Mouse (Mus musculus) heart, embryonic 10.5 days (tissue): Measurements from ENCODE around the gene Rhno1. TPM values are rescaled to one million over a fixed set of nuclear protein-coding genes. Genes with fewer than 3 reads are reported as not detected.

Experiments
- polyA plus RNA-seq: library from polyadenylated mRNA; unstranded; fragments of >200 nt; fragmentation: Nextera tagmentation; extraction: Ambion mirVana; gene quantifications from 2 replicates; pipeline ENCODE4 v1.2.1, GENCODE M21; 2016

Rhno1 gene
- polyA plus RNA-seq, 1 experiment from 2014 or later: 121 TPM

Other genes with a start within 250 kb of the Rhno1 start
- 111 and 177 TPM in 2 replicates for gene Tspan9, start 219.3 kb downstream of the Rhno1 start, polyA plus RNA-seq
- 4.2 and 4.9 TPM in 2 replicates for gene Tead4, start 62.1 kb downstream of the Rhno1 start, polyA plus RNA-seq
- 13.1 and 16.1 TPM in 2 replicates for gene Tulp3, start 7.1 kb downstream of the Rhno1 start, polyA plus RNA-seq
- gene Foxm1, start 56 bp upstream of the Rhno1 start, polyA plus RNA-seq: 31.2 and 33.4 TPM in 2 replicates
- 0.29 TPM in 1 of 2 replicates, not detected in the other for gene Tex52, start 12.5 kb upstream of the Rhno1 start, polyA plus RNA-seq
- gene Gm44596, start 12.6 kb upstream of the Rhno1 start, polyA plus RNA-seq: not detected in 2 replicates
- gene Nrip2, start 36.4 kb upstream of the Rhno1 start, polyA plus RNA-seq: 2.1 and 2.4 TPM in 2 replicates
- gene Itfg2, start 62.0 kb upstream of the Rhno1 start, polyA plus RNA-seq: 36.9 and 37.1 TPM in 2 replicates
- 362 and 541 TPM in 2 replicates for gene Fkbp4, start 75.8 kb upstream of the Rhno1 start, polyA plus RNA-seq
- 0.15 and 0.57 TPM in 2 replicates for gene Pzp, start 163.8 kb upstream of the Rhno1 start, polyA plus RNA-seq
- 0.20 TPM in 1 of 2 replicates, not detected in the other for gene A2ml1, start 218.7 kb upstream of the Rhno1 start, polyA plus RNA-seq